Mouse (Mus musculus): ENCODE measurements around the gene B3gnt3.
"Not testable (repeated sequence)": the region's sequence is repeated elsewhere in the genome, so short reads cannot be mapped to it uniquely, and the experiment has no call there.

Gene B3gnt3

GRCm38 (mm10) chr8:71701414-71702086 is at the start of gene B3gnt3:
Gene B3gnt3 (minus strand): TSS chr8:71701789.
- DNase-seq = no peak

GRCm38 (mm10) chr8:71749321-71750075 is 47.9 kb upstream of the B3gnt3 start:
- DNase-seq = not testable (repeated sequence)

- DNase-seq = not testable (repeated sequence)
Measured at GRCm38 (mm10) chr8:71747082-71747481, 45.5 kb upstream of the B3gnt3 start.

- DNase-seq = no peak
Measured at GRCm38 (mm10) chr8:71745322-71745721, 43.7 kb upstream of the B3gnt3 start.

- DNase-seq = no peak
Measured at GRCm38 (mm10) chr8:71742783-71743182, 41.2 kb upstream of the B3gnt3 start.

- no peak for DNase-seq
Measured at GRCm38 (mm10) chr8:71741687-71742114, 40.1 kb upstream of the B3gnt3 start.

GRCm38 (mm10) chr8:71741226-71741625 is 39.6 kb upstream of the B3gnt3 start:
- no peak for DNase-seq

GRCm38 (mm10) chr8:71738316-71738715 is 36.7 kb upstream of the B3gnt3 start:
- DNase-seq = not testable (repeated sequence)

- DNase-seq = peak; percentile 89
Measured at GRCm38 (mm10) chr8:71731652-71732230, 30.2 kb upstream of the B3gnt3 start.

- DNase-seq = peak; percentile 77
Measured at GRCm38 (mm10) chr8:71728826-71729620, 27.4 kb upstream of the B3gnt3 start.

GRCm38 (mm10) chr8:71728240-71728785 is 26.7 kb upstream of the B3gnt3 start:
- peak; percentile 43 for DNase-seq

- DNase-seq = peak; percentile 95
Measured at GRCm38 (mm10) chr8:71725122-71725924, 23.7 kb upstream of the B3gnt3 start, which contains the start of gene Fcho1. Gene Fcho1 (minus strand): TSS chr8:71725716.

GRCm38 (mm10) chr8:71724389-71724788 is 22.8 kb upstream of the B3gnt3 start:
- DNase-seq = no peak

- peak; percentile 90 for DNase-seq
Measured at GRCm38 (mm10) chr8:71723047-71723551, 21.5 kb upstream of the B3gnt3 start.

- DNase-seq = peak; percentile 79
Measured at GRCm38 (mm10) chr8:71719928-71720457, 18.4 kb upstream of the B3gnt3 start.

GRCm38 (mm10) chr8:71719218-71719617 is 17.6 kb upstream of the B3gnt3 start:
- DNase-seq = no peak

- DNase-seq = no peak
Measured at GRCm38 (mm10) chr8:71718252-71718651, 16.7 kb upstream of the B3gnt3 start.

- DNase-seq = no peak
Measured at GRCm38 (mm10) chr8:71717096-71717495, 15.5 kb upstream of the B3gnt3 start.

- no peak for DNase-seq
Measured at GRCm38 (mm10) chr8:71716561-71717053, 15.0 kb upstream of the B3gnt3 start.

- no peak for DNase-seq
Measured at GRCm38 (mm10) chr8:71715531-71715930, 13.9 kb upstream of the B3gnt3 start.

- no peak for DNase-seq
Measured at GRCm38 (mm10) chr8:71711574-71711973, 10.0 kb upstream of the B3gnt3 start.
